Mouse (Mus musculus) retina, adult 2 months (tissue): ENCODE data around the gene Gm8994.
"Not testable (repeated sequence)": the region's sequence is repeated elsewhere in the genome, so short reads cannot be mapped to it uniquely, and the experiment has no call there.

ENCODE experiments used
- DNase-seq: peaks from one replicate; pipeline ENCODE4 v3.0.0-alpha.2; 2012; ENCODE audit warnings: low read depth, low spot score

The Gm8994 gene

GRCm38 (mm10) chr6:136327239-136327638 is at the start of gene Gm8994:
Gm8994 (plus strand) TSS chr6:136327539.
- DNase-seq: not testable (repeated sequence)

- no peak for DNase-seq
Observed at GRCm38 (mm10) chr6:136277685-136278084, 49.7 kb upstream of the Gm8994 start.

DNA sequence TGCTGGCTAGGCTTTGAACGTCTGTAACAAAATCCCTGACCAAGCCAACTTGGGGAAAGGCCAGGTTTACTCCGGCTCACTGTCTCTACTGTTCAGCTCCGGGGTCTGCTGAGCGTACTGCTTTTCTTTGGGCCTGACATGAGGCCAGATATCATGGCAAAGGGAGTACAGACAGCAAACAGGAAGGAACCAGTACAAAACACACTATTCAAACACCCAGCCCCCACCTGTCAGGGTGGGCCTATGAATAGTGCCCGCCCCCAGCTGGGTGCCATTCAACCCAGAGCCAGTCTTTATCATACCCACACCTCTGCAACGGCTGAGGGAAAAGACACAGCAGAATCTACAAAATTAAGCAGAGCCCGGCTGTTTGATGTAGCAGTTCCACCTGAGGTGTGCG is 42.8 kb upstream of the Gm8994 start:
- no peak for DNase-seq

DNA sequence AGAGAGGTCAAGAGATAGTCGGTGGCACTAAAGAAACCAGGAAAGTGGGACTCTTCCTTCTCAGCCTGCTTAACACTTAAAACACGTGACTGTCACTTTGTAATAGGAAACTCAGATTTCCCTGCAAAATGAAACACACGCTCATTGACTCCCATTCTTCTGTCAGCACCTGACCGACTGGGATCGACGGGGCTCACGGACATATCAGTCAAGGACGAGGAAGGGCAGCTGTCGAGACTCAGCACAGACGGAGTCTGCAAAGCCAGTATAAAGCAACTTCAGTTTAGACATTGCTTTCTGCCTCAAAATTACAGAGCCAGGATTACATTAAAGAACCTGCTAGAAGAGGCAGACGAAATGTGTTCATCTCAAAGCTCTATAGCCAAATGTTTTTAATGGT is 41.2 kb upstream of the Gm8994 start:
- DNase-seq: no peak

DNA sequence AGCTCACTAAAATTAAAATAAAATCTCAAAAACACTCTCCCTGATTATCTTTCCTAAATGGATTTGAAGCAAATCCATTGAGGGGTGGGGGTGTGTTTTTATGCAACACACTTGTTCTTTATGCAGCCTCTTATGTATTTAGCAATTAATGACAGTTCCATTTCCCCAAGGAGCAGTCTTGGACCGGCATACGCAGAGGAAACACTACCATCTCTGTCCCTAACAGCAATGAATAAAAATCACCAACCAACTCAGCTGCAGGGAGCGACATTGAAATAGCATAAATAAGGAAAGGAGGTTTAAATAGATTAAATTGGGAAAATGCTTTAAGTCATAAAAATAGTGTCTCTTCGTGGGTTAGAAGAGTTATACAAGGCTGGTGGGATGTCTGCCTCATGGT is 40.8 kb upstream of the Gm8994 start:
- no peak for DNase-seq

DNA sequence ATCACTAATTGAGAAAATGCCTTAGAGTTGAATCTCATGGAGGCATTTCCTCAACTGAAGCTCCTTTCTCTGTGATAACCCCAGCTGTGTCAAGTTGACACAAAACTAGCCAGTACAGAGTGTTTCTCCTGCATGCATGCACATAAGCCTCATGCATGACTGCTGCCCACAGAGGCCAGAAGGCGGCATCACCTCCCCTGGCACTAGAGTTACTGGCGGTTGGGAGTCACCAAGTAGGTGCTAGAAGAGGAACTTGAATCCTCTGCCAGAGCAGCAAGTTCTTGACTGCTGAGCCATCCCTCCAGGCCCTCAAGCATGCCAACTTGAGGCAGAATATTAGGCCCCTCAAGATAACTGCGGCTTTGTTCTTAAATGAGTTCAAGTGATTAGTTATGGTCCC is 35.9 kb upstream of the Gm8994 start:
- no peak for DNase-seq

- no peak for DNase-seq
Observed at GRCm38 (mm10) chr6:136291951-136292714, 35.2 kb upstream of the Gm8994 start.

DNA sequence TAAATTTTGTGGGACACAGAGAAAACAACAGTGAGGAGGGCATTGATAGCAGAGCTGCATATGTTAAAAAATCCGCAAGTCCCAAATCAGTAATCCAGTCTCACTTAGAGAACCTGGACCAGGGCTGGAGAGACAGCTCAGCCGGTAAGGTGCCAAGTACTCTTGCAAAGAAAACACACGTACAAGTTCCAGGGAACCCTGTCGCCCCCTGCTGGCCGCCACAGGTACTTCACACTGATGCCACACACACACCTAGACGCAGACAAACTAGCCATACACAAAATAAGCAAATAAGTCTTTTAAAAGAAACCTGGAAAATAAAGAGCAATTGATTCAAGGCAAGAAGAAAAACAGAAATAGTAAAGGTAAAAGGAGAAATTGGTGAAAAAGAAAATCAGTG is 33.6 kb upstream of the Gm8994 start:
- DNase-seq: no peak

GRCm38 (mm10) chr6:136295821-136296220 is 31.5 kb upstream of the Gm8994 start:
- no peak for DNase-seq

DNA sequence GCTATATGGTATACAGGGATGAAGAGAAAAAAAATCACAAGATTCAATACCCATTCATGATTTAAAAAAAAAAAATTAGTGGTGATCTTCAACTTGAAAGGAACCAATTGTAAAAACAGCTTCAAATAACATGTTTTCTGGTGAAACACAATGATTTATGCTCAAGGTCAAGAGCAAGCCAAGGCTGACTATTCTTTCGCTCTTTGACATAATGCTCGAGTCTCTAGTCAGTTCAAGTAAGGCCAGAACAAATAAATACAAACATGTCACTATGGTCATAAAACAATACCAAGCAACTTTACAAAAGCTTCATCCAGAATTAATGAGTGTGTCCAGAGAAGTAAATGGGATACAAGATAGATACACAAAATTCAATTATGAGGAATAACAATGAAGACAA is 31.1 kb upstream of the Gm8994 start:
- DNase-seq: no peak

DNA sequence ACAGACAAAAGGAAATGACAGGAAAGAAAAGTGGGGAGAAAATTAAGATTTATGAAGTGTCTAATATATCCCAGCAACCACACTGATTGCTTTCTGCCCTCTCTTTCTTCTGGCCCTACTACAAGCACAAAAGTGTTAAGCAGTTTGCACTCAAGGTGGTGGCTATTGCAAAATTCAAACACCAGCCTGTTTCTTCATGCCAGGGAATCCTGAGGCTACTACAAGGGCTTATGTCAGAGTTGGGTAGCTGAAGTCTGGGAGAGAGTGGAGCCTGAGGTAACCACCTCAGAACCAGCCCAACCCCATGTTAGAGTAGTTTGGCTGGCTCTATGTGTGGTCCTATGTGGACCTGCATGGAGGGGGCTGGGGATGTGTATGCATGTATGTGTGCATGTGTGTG is 23.8 kb upstream of the Gm8994 start:
- DNase-seq: no peak

DNA sequence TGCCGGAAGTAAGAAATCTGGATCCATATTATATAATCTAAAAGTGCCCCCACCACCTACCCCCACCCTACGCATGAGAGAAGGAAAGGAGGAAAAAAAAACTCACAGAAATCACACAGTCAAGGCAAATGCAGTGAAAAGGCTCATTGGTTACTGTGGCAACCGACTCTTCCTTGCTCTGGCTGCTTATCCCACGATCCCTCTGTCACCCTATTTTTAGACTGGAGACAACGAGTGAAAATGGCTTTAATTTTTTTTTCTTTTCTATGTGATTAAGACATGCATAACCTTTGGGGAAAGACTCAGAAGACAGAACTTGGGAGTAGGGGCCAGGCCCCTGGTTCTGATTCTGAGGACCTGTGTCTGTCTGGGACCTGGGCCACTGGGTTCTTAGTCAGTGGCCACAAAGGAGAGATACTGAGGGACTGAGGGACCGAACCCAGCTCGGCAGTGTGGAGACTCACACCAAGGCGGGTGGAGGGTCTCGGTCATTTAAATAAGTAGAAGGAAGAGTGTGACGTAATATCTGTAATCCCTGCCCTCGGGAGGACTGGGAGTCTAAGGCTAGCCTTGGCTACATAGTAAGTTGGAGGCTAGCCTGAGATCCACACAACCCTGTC is 22.9 kb upstream of the Gm8994 start:
- DNase-seq: no peak

DNA sequence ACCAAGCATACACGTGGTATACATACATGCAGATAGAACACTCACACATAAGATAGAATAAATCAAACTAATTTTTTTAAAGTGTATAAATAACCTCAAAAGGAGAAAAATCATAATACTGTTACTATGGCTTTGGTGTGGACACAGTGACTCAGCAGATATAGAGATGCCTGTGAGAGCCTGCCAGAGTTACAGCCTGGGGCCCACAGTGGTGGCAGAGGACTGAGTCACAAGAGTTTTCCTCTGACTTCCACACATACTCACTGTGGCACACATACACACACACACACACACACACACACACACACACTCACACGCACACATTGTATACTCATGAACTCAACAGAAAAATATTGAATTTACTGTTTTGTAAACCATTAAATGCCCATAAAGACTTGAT is 17.9 kb upstream of the Gm8994 start:
- DNase-seq: no peak

- DNase-seq: not testable (repeated sequence)
Observed at GRCm38 (mm10) chr6:136328416-136328815, 1.1 kb downstream of the Gm8994 start.

DNA sequence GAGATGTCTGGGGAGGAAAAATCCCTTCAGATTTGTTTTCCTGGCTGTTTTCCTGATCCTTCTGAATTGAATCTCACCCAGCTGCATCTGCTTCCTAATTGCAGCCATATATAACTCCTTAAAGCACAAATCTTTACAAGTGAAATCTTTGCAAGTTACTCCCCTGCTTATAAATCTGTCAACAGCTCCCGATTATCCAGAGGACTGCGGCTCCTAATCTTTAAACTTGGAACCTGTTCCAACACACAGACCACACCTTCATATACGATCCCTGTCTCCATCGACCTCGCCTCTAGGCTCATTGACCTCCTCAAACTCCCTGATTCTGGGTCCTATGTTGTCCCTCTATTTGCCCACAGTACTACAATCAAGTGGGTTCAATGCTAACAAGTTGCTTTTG is 13.3 kb downstream of the Gm8994 start:
- DNase-seq: no peak

- no peak for DNase-seq
Observed at GRCm38 (mm10) chr6:136341093-136341492, 13.8 kb downstream of the Gm8994 start.

GRCm38 (mm10) chr6:136343868-136344267 is 16.5 kb downstream of the Gm8994 start:
- no peak for DNase-seq

DNA sequence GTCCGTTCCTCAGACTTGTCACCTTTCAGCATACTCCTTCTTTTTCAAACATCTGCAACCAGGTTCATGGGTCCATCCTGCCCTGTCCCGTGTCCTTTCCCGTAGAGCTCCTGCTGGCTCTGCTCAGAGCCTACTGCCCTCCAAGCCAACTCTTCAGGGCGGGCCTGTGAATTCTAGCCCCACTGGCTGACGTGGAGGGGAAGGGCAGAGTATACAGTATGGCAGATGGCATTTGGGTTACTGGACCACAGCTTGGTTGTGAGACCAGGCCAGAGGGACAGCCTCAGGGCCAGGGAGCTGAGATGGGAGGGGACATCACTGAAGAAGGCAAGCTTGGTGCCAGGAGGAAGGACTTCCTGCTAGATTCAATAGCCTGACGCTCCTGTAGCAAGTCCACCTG is 17.7 kb downstream of the Gm8994 start:
- no peak for DNase-seq

- no peak for DNase-seq
Observed at GRCm38 (mm10) chr6:136345641-136346040, 18.3 kb downstream of the Gm8994 start.

- no peak for DNase-seq
Observed at GRCm38 (mm10) chr6:136347053-136347452, 19.7 kb downstream of the Gm8994 start.

DNA sequence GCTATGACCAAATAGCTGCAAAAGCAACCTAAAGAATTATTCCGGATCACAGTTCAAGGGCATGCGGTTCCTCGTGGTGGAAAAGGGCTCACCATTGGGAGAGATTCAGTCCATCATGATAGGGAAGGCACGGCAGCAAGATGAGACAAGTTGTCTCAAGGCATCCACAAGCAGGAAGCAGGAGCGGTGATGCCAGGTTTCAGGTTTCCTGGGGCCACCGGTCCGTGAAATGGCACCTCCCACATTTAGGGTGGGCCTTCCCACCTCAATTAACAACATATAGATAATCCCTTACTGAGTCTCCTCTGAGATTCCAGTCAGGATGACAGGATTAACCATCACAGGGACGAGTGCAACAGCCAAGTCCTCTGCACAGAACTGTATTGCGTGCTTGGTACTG is 20.3 kb downstream of the Gm8994 start:
- no peak for DNase-seq

DNA sequence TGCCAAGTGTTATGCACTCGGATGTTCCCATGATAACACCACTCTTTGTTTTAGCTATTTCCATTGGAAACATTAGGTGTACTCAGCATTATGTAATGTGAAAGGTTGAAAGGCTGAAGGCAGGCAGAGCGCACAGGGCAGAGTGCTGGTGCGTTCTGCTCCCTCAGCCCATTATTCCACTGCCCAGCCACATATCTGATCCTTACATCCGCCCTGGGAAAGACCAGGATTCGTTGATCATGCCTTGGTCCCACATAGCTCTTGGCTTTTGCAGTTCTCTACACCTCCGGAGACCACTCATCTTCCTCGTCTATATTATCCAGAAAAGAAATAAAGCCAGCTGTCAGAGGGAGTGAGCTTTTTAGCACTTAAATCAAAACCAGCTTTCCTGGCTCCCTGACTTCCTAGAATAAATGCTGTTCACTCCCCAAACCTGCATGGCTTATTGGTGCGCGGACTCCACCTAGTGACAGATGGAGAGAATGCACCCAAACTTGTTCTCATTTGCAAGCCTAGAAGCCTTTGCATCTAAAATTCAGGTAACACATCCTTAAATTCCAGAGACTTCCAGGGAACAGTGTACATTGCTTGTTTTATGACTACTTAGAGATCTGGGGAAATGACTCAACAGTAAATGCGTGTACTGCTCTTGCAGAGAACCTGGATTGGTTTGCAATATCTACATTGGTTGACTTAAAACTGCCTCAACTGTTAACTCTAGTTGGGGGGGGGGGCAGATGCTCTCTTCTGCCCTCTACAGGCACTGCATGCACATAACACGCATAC is 26.3 kb downstream of the Gm8994 start:
- peak; percentile 47 for DNase-seq

DNA sequence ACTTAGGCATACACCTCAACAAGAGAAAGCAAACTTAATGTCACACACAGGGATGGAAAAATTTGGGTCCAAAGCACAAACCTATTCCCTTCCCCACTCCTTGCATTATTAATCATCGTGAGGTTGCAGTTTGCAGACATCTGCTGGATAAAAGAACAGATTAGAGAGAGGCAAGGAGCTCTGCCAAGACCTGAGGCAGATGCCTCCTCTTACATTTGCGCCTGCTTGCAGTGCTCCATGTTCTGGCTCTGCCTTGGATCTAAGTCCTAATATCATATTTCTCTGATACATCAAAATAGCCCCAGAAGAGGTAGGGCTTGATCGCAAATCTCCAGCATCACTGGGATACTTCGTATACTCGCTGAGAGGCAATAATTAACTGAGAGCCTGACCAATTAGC is 31.1 kb downstream of the Gm8994 start:
- no peak for DNase-seq
